Mouse (Mus musculus) cerebellum, adult 2 months (tissue): ENCODE data around the gene Treml4. TPM values are rescaled to one million over a fixed set of nuclear protein-coding genes. Genes with fewer than 3 reads are reported as not detected.

Experiments
- DNase-seq, 2 experiments: peaks; one replicate each; pipeline ENCODE4 v3.0.0; 2021
- H3K27ac ChIP-seq: fragments of 200-500 bp; 2 replicates; pipeline ENCODE4 v1.5.1; 2012; ENCODE audit warnings: low read length, control low read depth, inconsistent platforms; ENCODE audit not compliant: insufficient read depth
- H3K27me3 ChIP-seq: fragments of 200-500 bp; 2 replicates; pipeline ENCODE4 v1.6.1; 2012; ENCODE audit warnings: inconsistent platforms, mild to moderate bottlenecking, low read length, moderate library complexity; ENCODE audit not compliant: control insufficient read depth, insufficient read depth
- H3K4me1 ChIP-seq: fragments of 200-500 bp; 2 replicates; pipeline ENCODE4 v1.6.1; 2011; ENCODE audit warnings: low read length; ENCODE audit not compliant: control insufficient read depth, insufficient read depth
- H3K4me3 ChIP-seq: fragments of 200-500 bp; replicated peaks from 2 replicates; pipeline ENCODE3; 2011; ENCODE audit warnings: mild to moderate bottlenecking, low read depth, low read length, control low read depth; ENCODE audit not compliant: insufficient read depth
- CTCF ChIP-seq: fragments of 200-500 bp; IDR thresholded peaks from 2 replicates; pipeline ENCODE4 v1.5.1; 2011; ENCODE audit warnings: low read depth, mild to moderate bottlenecking, control low read depth, low read length, moderate library complexity, borderline replicate concordance; ENCODE audit not compliant: insufficient read depth
- POLR2A ChIP-seq: fragments of 200-500 bp; IDR thresholded peaks from 2 replicates; pipeline ENCODE4 v1.6.1; 2011; ENCODE audit warnings: low read length, control low read depth, borderline replicate concordance; ENCODE audit not compliant: insufficient read depth
- WGBS: fragments of 180-500 bp; shearing (Covaris S2); methylation state at CpG from one replicate; pipeline ENCODE4 v1.1.7; 2018; 5-methylcytosine and 5-hydroxymethylcytosine counted together
- polyA plus RNA-seq: library from polyadenylated mRNA; depleted of rRNA; stranded (reverse); fragments of >200 nt; gene quantifications from 2 replicates; pipeline ENCODE4 v1.2.3, GENCODE M21; 2012

Gene Treml4
- polyA plus RNA-seq, 1 experiment, result 0.21 TPM

GRCm38 (mm10) chr17:48279002-48279401, 14.9 kb downstream of the Treml4 start:
- 83% methylated on average over 4 of the region's 4 CpGs for WGBS
- TF ChIP-seq POLR2A (no peak), CTCF (no peak)
- Histone ChIP-seq H3K4me3 (no peak overlapping the region), H3K4me1 (no peaks in the 10 kb centered on the region), H3K27me3 (no peaks in the 10 kb centered on the region; the same call in 1 of the 2 replicates), H3K27ac (no peak overlapping the region)
- DNase-seq, result no peak

- TF ChIP-seq CTCF (no peak), POLR2A (no peak)
- Histone ChIP-seq H3K4me3 (no peak overlapping the region), H3K27ac (no peak overlapping the region), H3K4me1 (no peaks in the 10 kb centered on the region), H3K27me3 (no peaks in the 10 kb centered on the region; the same call in 1 of the 2 replicates)
- DNase-seq, result no peak
- 34% methylated on average over 18 of the region's 18 CpGs for WGBS
Measured at GRCm38 (mm10) chr17:48280943-48281738, 17.0 kb downstream of the Treml4 start.

- WGBS, result 8% methylated on average over 3 of the region's 3 CpGs
- H3K4me1 ChIP-seq, result no peaks in the 10 kb centered on the region
- no peak for TF ChIP-seq POLR2A
- no peak for TF ChIP-seq CTCF
- H3K27me3 ChIP-seq, result no peaks in the 10 kb centered on the region; the same call in 1 of the 2 replicates
- H3K4me3 ChIP-seq, result no peak overlapping the region
- no peak overlapping the region for H3K27ac ChIP-seq
- DNase-seq, result no peak
Measured at GRCm38 (mm10) chr17:48281739-48282085, 17.6 kb downstream of the Treml4 start.

GRCm38 (mm10) chr17:48286765-48287164, 22.7 kb downstream of the Treml4 start:
- no peak overlapping the region for H3K27ac ChIP-seq
- no peaks in the 10 kb centered on the region for H3K4me1 ChIP-seq
- no peaks in the 10 kb centered on the region for H3K27me3 ChIP-seq
- no peak for DNase-seq
- no peak overlapping the region for H3K4me3 ChIP-seq
- WGBS, result 38% methylated on average over 1 of the region's 1 CpGs
- TF ChIP-seq POLR2A, result no peak
- no peak for TF ChIP-seq CTCF

- DNase-seq, result no peak
- TF ChIP-seq POLR2A (no peak), CTCF (no peak)
- H3K27me3 ChIP-seq, result no peaks in the 10 kb centered on the region
- H3K27ac ChIP-seq, result no peak overlapping the region
- 73% methylated on average over 2 of the region's 2 CpGs for WGBS
- no peaks in the 10 kb centered on the region for H3K4me1 ChIP-seq
- no peak overlapping the region for H3K4me3 ChIP-seq
Measured at GRCm38 (mm10) chr17:48287276-48287675, 23.2 kb downstream of the Treml4 start.

- 77% methylated on average over 5 of the region's 5 CpGs for whole genome bisulfite sequencing
- H3K27ac ChIP-seq, result no peak overlapping the region
- no peak for DNase-seq
- H3K4me3 ChIP-seq, result no peak overlapping the region
- TF ChIP-seq CTCF (no peak), POLR2A (no peak)
- no peaks in the 10 kb centered on the region for H3K27me3 ChIP-seq
- no peaks in the 10 kb centered on the region for H3K4me1 ChIP-seq
Measured at GRCm38 (mm10) chr17:48293500-48294194, 29.6 kb downstream of the Treml4 start.

GRCm38 (mm10) chr17:48299203-48299602, 35.1 kb downstream of the Treml4 start, which contains the start of gene Treml2:
Gene Treml2, plus strand, starts transcription at chr17:48299498.
- Histone ChIP-seq H3K4me1 (no peaks in the 10 kb centered on the region), H3K27ac (no peak within 1 kb of the TSS), H3K4me3 (no peak within 1 kb of the TSS), H3K27me3 (no peaks in the 10 kb centered on the region)
- TF ChIP-seq CTCF (no peak), POLR2A (no peak)
- WGBS, result 36% methylated on average over 3 of the region's 4 CpGs
- DNase-seq, result no peak

GRCm38 (mm10) chr17:48299756-48300155, 35.7 kb downstream of the Treml4 start:
- WGBS, result 58% methylated on average over 7 of the region's 7 CpGs
- H3K27me3 ChIP-seq, result no peaks in the 10 kb centered on the region
- no peak overlapping the region for H3K27ac ChIP-seq
- DNase-seq, result no peak
- TF ChIP-seq CTCF (no peak), POLR2A (no peak)
- no peaks in the 10 kb centered on the region for H3K4me1 ChIP-seq
- no peak overlapping the region for H3K4me3 ChIP-seq
